Comparison of ENCODE assay signal across 9 mouse cellular contexts in the genomic region with DNA sequence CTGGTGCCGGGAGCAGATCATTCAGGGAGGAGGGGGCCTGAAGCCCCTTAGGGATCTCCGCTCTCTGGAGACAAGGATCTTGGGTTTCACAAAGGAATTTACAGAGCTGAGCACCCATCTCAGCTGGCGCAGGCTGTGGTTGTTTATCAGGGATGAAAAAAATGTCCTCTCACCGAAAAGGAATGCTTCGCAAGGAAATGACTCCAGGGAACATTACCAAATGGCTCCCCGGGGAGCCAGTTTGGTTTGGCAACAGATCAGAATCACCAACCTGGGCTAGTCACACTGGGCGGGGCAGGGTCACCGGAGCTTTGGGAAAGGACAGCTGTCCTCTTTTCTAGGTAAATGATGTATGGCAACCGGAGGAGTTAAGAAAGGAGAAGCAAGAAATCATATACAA. TPM values are rescaled to one million over a fixed set of nuclear protein-coding genes. Genes with fewer than 3 reads are reported as not detected.
A peak's percentile ranks its signal among the peaks of the same experiment; 100 is the strongest.
DNase-seq lines count a peak whose midpoint lies in the region; ATAC-seq and TF ChIP-seq lines count a peak whose summit lies in the region.
"Had no signal": no experiment of that assay in that cellular context is flagged by ENCODE, and none has a peak within 500 bp of the region (broad histone marks: within the 10 kb centered on the region; RNA-seq: fewer than 3 reads in every experiment).

No protein-coding gene starts in this region.

- H3K27ac ChIP-seq in embryonic facial prominence, embryonic 13.5 days = no peak overlapping the region
- H3K27ac ChIP-seq in embryonic facial prominence, embryonic 10.5 days (replicated peaks) = no peak overlapping the region
- no peak overlapping the region for H3K27ac ChIP-seq in lung, postnatal 0 days (ENCODE audit: low read length)
- no peak overlapping the region for H3K27ac ChIP-seq in hindbrain, embryonic 11.5 days (ENCODE audit: low read depth, low read length)
- no peak overlapping the region for H3K27ac ChIP-seq in hindbrain, postnatal 0 days

- no peaks in the 10 kb centered on the region for H3K9me3 ChIP-seq in embryonic facial prominence, embryonic 13.5 days
- H3K9me3 ChIP-seq in embryonic facial prominence, embryonic 10.5 days = no peaks in the 10 kb centered on the region
- no peaks in the 10 kb centered on the region for H3K9me3 ChIP-seq in lung, postnatal 0 days (ENCODE audit: low read length)
- no peaks in the 10 kb centered on the region for H3K9me3 ChIP-seq in hindbrain, embryonic 11.5 days (ENCODE audit: control insufficient read depth, low read length)
- H3K9me3 ChIP-seq in hindbrain, postnatal 0 days (ENCODE audit: low read length) = no peaks in the 10 kb centered on the region

- no peak for TF ChIP-seq CTCF in lung, postnatal 0 days (IDR thresholded peaks at IDR 0.05)
- TF ChIP-seq CTCF in hindbrain, postnatal 0 days (IDR thresholded peaks at IDR 0.05; ENCODE audit: low read depth) = no peak

- no peak overlapping the region for H3K9ac ChIP-seq in embryonic facial prominence, embryonic 13.5 days
- H3K9ac ChIP-seq in lung, postnatal 0 days (replicated peaks; ENCODE audit: low read depth) = no peak overlapping the region
- H3K9ac ChIP-seq in hindbrain, embryonic 11.5 days (ENCODE audit: low read depth, low read length) = no peak overlapping the region
- H3K9ac ChIP-seq in hindbrain, postnatal 0 days (replicated peaks; ENCODE audit: low read length) = no peak overlapping the region

- peaks cover 4% of the 10 kb centered on the region; the same call in 1 of the 2 replicates for H3K4me1 ChIP-seq in embryonic facial prominence, embryonic 13.5 days
- H3K4me1 ChIP-seq in embryonic facial prominence, embryonic 10.5 days = 0 out of 2 replicates have a peak, but pooled peaks cover 9% of the 10 kb centered on the region
- H3K4me1 ChIP-seq in lung, postnatal 0 days (ENCODE audit: insufficient read depth, low read depth, low read length) = peaks cover 3% of the 10 kb centered on the region; the same call in 1 of the 2 replicates
- no peaks in the 10 kb centered on the region for H3K4me1 ChIP-seq in hindbrain, embryonic 11.5 days (replicated peaks; ENCODE audit: control insufficient read depth, insufficient read depth, low read length)
- no peaks in the 10 kb centered on the region for H3K4me1 ChIP-seq in hindbrain, postnatal 0 days (ENCODE audit: insufficient read depth, low read length)

- no peaks in the 10 kb centered on the region for H3K36me3 ChIP-seq in embryonic facial prominence, embryonic 13.5 days
- H3K36me3 ChIP-seq in embryonic facial prominence, embryonic 10.5 days (replicated peaks) = no peaks in the 10 kb centered on the region
- H3K36me3 ChIP-seq in lung, postnatal 0 days (ENCODE audit: insufficient read depth, low read length) = no peaks in the 10 kb centered on the region
- no peaks in the 10 kb centered on the region for H3K36me3 ChIP-seq in hindbrain, embryonic 11.5 days (ENCODE audit: control insufficient read depth, insufficient read depth, low read length)
- no peaks in the 10 kb centered on the region for H3K36me3 ChIP-seq in hindbrain, postnatal 0 days (ENCODE audit: insufficient read depth, low read length)

- ATAC-seq in embryonic facial prominence, embryonic 13.5 days (ENCODE audit: insufficient number of reproducible peaks, insufficient read depth, low FRiP score, low TSS enrichment, low read depth) = no peak
- peak; percentile 56 for ATAC-seq in lung, postnatal 0 days
- ATAC-seq in hindbrain, embryonic 11.5 days (ENCODE audit: low FRiP score) = no peak
- ATAC-seq in hindbrain, postnatal 0 days = no peak

- no peak overlapping the region for H3K4me3 ChIP-seq in embryonic facial prominence, embryonic 13.5 days
- no peak overlapping the region for H3K4me3 ChIP-seq in embryonic facial prominence, embryonic 10.5 days
- H3K4me3 ChIP-seq in lung, postnatal 0 days (ENCODE audit: low read depth, low read length) = no peak overlapping the region
- no peak overlapping the region for H3K4me3 ChIP-seq in hindbrain, embryonic 11.5 days (ENCODE audit: low read depth, low read length)
- H3K4me3 ChIP-seq in hindbrain, postnatal 0 days (ENCODE audit: low read length) = no peak overlapping the region

- no peak for DNase-seq in embryonic facial prominence, embryonic 10.5 days (ENCODE audit: low spot score)
- peak; percentile 34 for DNase-seq in adrenal gland, postnatal 10 days
- DNase-seq in kidney, adult 8-10 months = peak; percentile 36 to 40
- peak; percentile 36 for DNase-seq in lung, postnatal 0 days (ENCODE audit: low spot score)
- no peak for DNase-seq in frontal cortex, adult 2 months (ENCODE audit: extremely low spot score in 1 of 2, low spot score in 1 of 2)
- DNase-seq in hindbrain, embryonic 11.5 days (ENCODE audit: low spot score) = no peak
- no peak for DNase-seq in hindbrain, postnatal 0 days (ENCODE audit: low spot score)
- DNase-seq: B cell, adult 2 months had no signal

- no peaks in the 10 kb centered on the region for H3K27me3 ChIP-seq in embryonic facial prominence, embryonic 13.5 days
- no peaks in the 10 kb centered on the region for H3K27me3 ChIP-seq in embryonic facial prominence, embryonic 10.5 days (replicated peaks; ENCODE audit: low read depth, poor library complexity, severe bottlenecking)
- H3K27me3 ChIP-seq in lung, postnatal 0 days (replicated peaks; ENCODE audit: insufficient read depth, low read length) = no peaks in the 10 kb centered on the region
- no peaks in the 10 kb centered on the region for H3K27me3 ChIP-seq in hindbrain, embryonic 11.5 days (ENCODE audit: control insufficient read depth, insufficient read depth, low read length)
- H3K27me3 ChIP-seq in hindbrain, postnatal 0 days (ENCODE audit: insufficient read depth, low read length) = no peaks in the 10 kb centered on the region

- peak overlapping the region; percentile 26 for H3K4me2 ChIP-seq in embryonic facial prominence, embryonic 13.5 days
- peak overlapping the region; percentile 42 for H3K4me2 ChIP-seq in lung, postnatal 0 days (replicated peaks; ENCODE audit: low read depth, low read length)
- H3K4me2 ChIP-seq in hindbrain, embryonic 11.5 days (replicated peaks; ENCODE audit: low read depth, low read length) = no peak overlapping the region
- no peak overlapping the region for H3K4me2 ChIP-seq in hindbrain, postnatal 0 days (ENCODE audit: low read depth, low read length)

- WGBS in embryonic facial prominence, embryonic 13.5 days = 42% methylated on average over 9 of the region's 9 CpGs
- WGBS in embryonic facial prominence, embryonic 10.5 days = 52% methylated on average over 9 of the region's 9 CpGs
- WGBS in lung, postnatal 0 days = 12% methylated on average over 9 of the region's 9 CpGs
- WGBS in hindbrain, embryonic 11.5 days = 53% methylated on average over 9 of the region's 9 CpGs
- WGBS in hindbrain, postnatal 0 days = 62% methylated on average over 9 of the region's 9 CpGs

- TF ChIP-seq EP300 in lung, postnatal 0 days (IDR thresholded peaks at IDR 0.05) = no peak; the same call in 1 of the 2 replicates

RNA-seq across cellular contexts. Expression of a gene that starts 9.3 kb away (rescaled TPM):
- polyA plus RNA-seq in embryonic facial prominence, embryonic 13.5 days (2015; fragmentation: Nextera tagmentation; extraction: Ambion mirVana) = 0.51 and 1.5 TPM in 2 replicates
- 0.31 and 1.4 TPM in 2 replicates for polyA plus RNA-seq in embryonic facial prominence, embryonic 10.5 days (2016; fragmentation: Nextera tagmentation; extraction: Ambion mirVana)
- 1 to 10 TPM in 1 of 2 experiments, under 1 TPM in 1; 0.66 to 1.5 TPM for total RNA-seq in adrenal gland, postnatal 10 days (2021)
- polyA plus RNA-seq in lung, postnatal 0 days (2015; fragmentation: Nextera tagmentation; extraction: Ambion mirVana) = 2.2 and 7.4 TPM in 2 replicates
- polyA plus RNA-seq in frontal cortex, adult 2 months (2012; rRNA removed) = 0.08 TPM in 1 of 2 replicates, not detected in the other
- polyA plus RNA-seq in hindbrain, embryonic 11.5 days (2014; fragmentation: Nextera tagmentation; extraction: Ambion mirVana) = 0.11 TPM in 1 of 2 replicates, not detected in the other
- 0.10 and 0.29 TPM in 2 replicates for total RNA-seq in hindbrain, postnatal 0 days (2014; rRNA removed)
- 0.09 TPM in 1 of 2 replicates, not detected in the other for polyA plus RNA-seq in hindbrain, postnatal 0 days (2015; fragmentation: Nextera tagmentation; extraction: Ambion mirVana)

RNA-seq across cellular contexts. Expression of a gene that starts 45.7 kb away (rescaled TPM):
- polyA plus RNA-seq in embryonic facial prominence, embryonic 13.5 days (2015; fragmentation: Nextera tagmentation; extraction: Ambion mirVana) = 71.7 and 73.2 TPM in 2 replicates
- 106 and 113 TPM in 2 replicates for polyA plus RNA-seq in embryonic facial prominence, embryonic 10.5 days (2016; fragmentation: Nextera tagmentation; extraction: Ambion mirVana)
- 10 to 100 TPM; 16.0 to 20.3 TPM for total RNA-seq in adrenal gland, postnatal 10 days (2021)
- 34.7 and 36.9 TPM in 2 replicates for polyA plus RNA-seq in lung, postnatal 0 days (2015; fragmentation: Nextera tagmentation; extraction: Ambion mirVana)
- 21.4 and 22.8 TPM in 2 replicates for polyA plus RNA-seq in frontal cortex, adult 2 months (2012; rRNA removed)
- polyA plus RNA-seq in hindbrain, embryonic 11.5 days (2014; fragmentation: Nextera tagmentation; extraction: Ambion mirVana) = 106 and 110 TPM in 2 replicates
- total RNA-seq in hindbrain, postnatal 0 days (2014; rRNA removed) = 16.8 and 21.3 TPM in 2 replicates
- 72.8 and 77.7 TPM in 2 replicates for polyA plus RNA-seq in hindbrain, postnatal 0 days (2015; fragmentation: Nextera tagmentation; extraction: Ambion mirVana)

Comparison
In these comparisons a context has a peak if more than half of its experiments do, and no peak if none do; other contexts are left out.
1. H3K4me2 ChIP-seq: peak in embryonic facial prominence, embryonic 13.5 days (single experiment) and lung, postnatal 0 days (single experiment); none in hindbrain, embryonic 11.5 days (single experiment) and hindbrain, postnatal 0 days (single experiment).
2. DNase-seq: peak in adrenal gland, postnatal 10 days (single experiment), kidney, adult 8-10 months (2 of 2) and lung, postnatal 0 days (single experiment); none in embryonic facial prominence, embryonic 10.5 days (single experiment), frontal cortex, adult 2 months (0 of 2), hindbrain, embryonic 11.5 days (single experiment) and hindbrain, postnatal 0 days (single experiment).